Mouse (Mus musculus) stomach, embryonic 15.5 days (tissue): Measurements from ENCODE around the gene Camta1. TPM values are rescaled to one million over a fixed set of nuclear protein-coding genes. Genes with fewer than 3 reads are reported as not detected.

Experiments used
- ATAC-seq: fragments of 200-750 bp; cut with Nextera tagmentation; 2 replicates; pipeline ENCODE4 v1.8.0; 2017; ENCODE audit warnings: low read depth, moderate number of reproducible peaks, moderate TSS enrichment; ENCODE audit not compliant: insufficient read depth, low FRiP score
- H3K27ac ChIP-seq: fragments of 300-500 bp; sonication (generic); 2 replicates; pipeline ENCODE4 v1.5.1; 2015; ENCODE audit warnings: mild to moderate bottlenecking, inconsistent platforms
- H3K27me3 ChIP-seq: fragments of 300-500 bp; sonication (generic); replicated peaks from 2 replicates; pipeline ENCODE4 v1.6.1; 2015; ENCODE audit warnings: inconsistent platforms
- H3K36me3 ChIP-seq: fragments of 300-500 bp; sonication (generic); 2 replicates; pipeline ENCODE4 v1.6.1; 2015; ENCODE audit warnings: inconsistent platforms
- H3K4me1 ChIP-seq: fragments of 300-500 bp; sonication (generic); 2 replicates; pipeline ENCODE4 v1.6.1; 2015; ENCODE audit warnings: inconsistent platforms
- H3K4me2 ChIP-seq: fragments of 300-500 bp; sonication (generic); 2 replicates; pipeline ENCODE4 v1.6.1; 2015; ENCODE audit warnings: mild to moderate bottlenecking, inconsistent platforms
- H3K4me3 ChIP-seq: fragments of 300-500 bp; sonication (generic); replicated peaks from 2 replicates; pipeline ENCODE4 v1.5.1; 2015; ENCODE audit warnings: inconsistent platforms
- H3K9ac ChIP-seq: fragments of 300-500 bp; sonication (generic); 2 replicates; pipeline ENCODE4 v1.6.1; 2015; ENCODE audit warnings: inconsistent platforms
- H3K9me3 ChIP-seq: fragments of 300-500 bp; sonication (generic); 2 replicates; pipeline ENCODE4 v1.6.1; 2016; ENCODE audit warnings: inconsistent platforms
- WGBS: fragments of 180-500 bp; shearing (Covaris S2); methylation state at CpG from one replicate; pipeline ENCODE4 v1.1.7; 2015; 5-methylcytosine and 5-hydroxymethylcytosine counted together
- polyA plus RNA-seq: library from polyadenylated mRNA; unstranded; fragments of >200 nt; fragmentation: Nextera tagmentation; extraction: Ambion mirVana; gene quantifications from 2 replicates; pipeline ENCODE4 v1.2.1, GENCODE M21; 2015

Gene Camta1
- polyA plus RNA-seq, 1 experiment from 2014 or later = 63.7 TPM

GRCm38 (mm10) chr4:151238970-151239684 is 622.5 kb downstream of the Camta1 start:
- H3K9me3 ChIP-seq = no peaks in the 10 kb centered on the region
- no peak for ATAC-seq
- no peak overlapping the region for H3K4me3 ChIP-seq
- no peak overlapping the region for H3K4me2 ChIP-seq
- H3K9ac ChIP-seq = no peak overlapping the region
- H3K27ac ChIP-seq = no peak overlapping the region
- no peaks in the 10 kb centered on the region for H3K36me3 ChIP-seq
- WGBS = 81% methylated on average over 19 of the region's 19 CpGs
- no peaks in the 10 kb centered on the region for H3K27me3 ChIP-seq
- H3K4me1 ChIP-seq = no peaks in the 10 kb centered on the region

DNA sequence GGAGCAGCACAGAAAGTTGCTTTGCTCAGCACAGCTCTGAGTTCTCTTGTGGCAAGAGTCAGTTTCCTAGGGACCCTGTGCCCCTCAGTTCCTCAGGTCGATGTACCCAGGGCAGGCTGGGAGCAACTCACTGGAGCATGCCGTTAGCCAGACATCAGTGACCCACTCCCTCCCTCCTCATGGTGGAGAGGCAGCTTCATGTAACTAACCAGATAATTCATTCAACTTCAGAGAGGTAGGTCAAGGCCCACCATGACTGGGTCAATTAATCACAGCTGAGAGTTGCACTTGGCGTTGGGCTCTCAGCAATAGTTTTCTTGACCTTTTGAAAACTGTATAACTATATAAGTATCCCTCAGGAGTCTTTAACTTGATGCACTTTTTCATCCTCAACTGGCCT is 624.2 kb downstream of the Camta1 start:
- Histone ChIP-seq H3K27me3 (no peaks in the 10 kb centered on the region), H3K4me1 (no peaks in the 10 kb centered on the region), H3K9me3 (no peaks in the 10 kb centered on the region), H3K4me2 (no peak overlapping the region), H3K4me3 (no peak overlapping the region), H3K36me3 (no peaks in the 10 kb centered on the region), H3K27ac (no peak overlapping the region), H3K9ac (no peak overlapping the region)
- no peak for ATAC-seq
- WGBS = 48% methylated on average over 3 of the region's 3 CpGs

DNA sequence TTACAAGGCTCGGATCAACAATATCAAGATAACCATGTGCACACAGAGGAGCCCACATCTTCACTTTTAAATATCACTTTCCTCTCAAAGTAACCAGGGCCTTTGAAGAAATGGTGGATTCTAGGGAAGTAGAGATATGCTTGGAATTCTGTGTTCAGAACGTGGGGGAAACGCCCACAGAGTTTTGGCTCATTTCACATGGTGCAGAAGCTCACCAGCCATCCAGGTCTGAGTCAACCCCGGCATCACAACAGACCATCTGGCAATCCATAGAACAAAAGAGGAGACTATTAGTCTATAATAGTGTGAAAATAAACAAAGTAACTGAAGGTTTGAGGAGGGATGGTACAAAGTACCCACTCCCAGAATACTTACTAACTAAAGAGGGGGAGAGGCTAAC is 626.7 kb downstream of the Camta1 start:
- Histone ChIP-seq H3K4me1 (no peaks in the 10 kb centered on the region), H3K27me3 (no peaks in the 10 kb centered on the region), H3K27ac (no peak overlapping the region), H3K4me2 (no peak overlapping the region), H3K9me3 (no peaks in the 10 kb centered on the region), H3K4me3 (no peak overlapping the region), H3K36me3 (no peaks in the 10 kb centered on the region), H3K9ac (no peak overlapping the region)
- 70% methylated on average over 4 of the region's 4 CpGs for WGBS
- no peak for ATAC-seq

GRCm38 (mm10) chr4:151232028-151232427 is 629.6 kb downstream of the Camta1 start:
- no peak overlapping the region for H3K4me3 ChIP-seq
- no peaks in the 10 kb centered on the region for H3K27me3 ChIP-seq
- no peak for ATAC-seq
- H3K4me1 ChIP-seq = no peaks in the 10 kb centered on the region
- no peak overlapping the region for H3K4me2 ChIP-seq
- no peak overlapping the region for H3K9ac ChIP-seq
- no peaks in the 10 kb centered on the region for H3K36me3 ChIP-seq
- H3K9me3 ChIP-seq = no peaks in the 10 kb centered on the region
- WGBS = 79% methylated on average over 3 of the region's 3 CpGs
- no peak overlapping the region for H3K27ac ChIP-seq

GRCm38 (mm10) chr4:151229073-151229472 is 632.6 kb downstream of the Camta1 start:
- Histone ChIP-seq H3K9ac (no peak overlapping the region), H3K4me2 (no peak overlapping the region), H3K36me3 (no peaks in the 10 kb centered on the region), H3K27ac (no peak overlapping the region), H3K4me3 (no peak overlapping the region), H3K4me1 (no peaks in the 10 kb centered on the region), H3K9me3 (no peaks in the 10 kb centered on the region), H3K27me3 (no peaks in the 10 kb centered on the region)
- WGBS = 42% methylated on average over 6 of the region's 6 CpGs
- ATAC-seq = no peak; the same call in 1 of the 2 replicates

DNA sequence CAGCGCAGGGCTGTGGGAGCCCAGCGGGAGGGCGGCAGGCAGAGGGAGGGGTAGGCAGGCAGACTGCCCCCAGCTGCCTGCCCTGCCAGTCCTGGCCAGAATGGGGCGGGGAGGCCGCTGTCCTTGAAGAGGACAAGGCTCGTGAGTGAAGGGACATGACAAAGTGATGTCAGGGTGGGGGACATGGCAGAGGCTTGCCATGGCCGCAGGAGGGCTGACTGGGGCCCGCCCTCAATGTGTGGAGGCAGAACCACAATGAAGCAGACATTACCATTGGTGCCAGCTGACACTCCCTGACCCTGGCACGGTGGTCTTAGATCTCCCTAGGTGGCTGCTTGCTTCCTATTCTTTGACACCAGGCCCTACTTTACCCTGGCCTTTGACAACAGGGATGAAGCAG is 635.2 kb downstream of the Camta1 start:
- no peaks in the 10 kb centered on the region for H3K36me3 ChIP-seq
- no peaks in the 10 kb centered on the region for H3K9me3 ChIP-seq
- H3K27ac ChIP-seq = no peak overlapping the region
- no peak for ATAC-seq
- no peak overlapping the region for H3K9ac ChIP-seq
- WGBS = 37% methylated on average over 9 of the region's 9 CpGs
- H3K4me1 ChIP-seq = peaks cover 6% of the 10 kb centered on the region; the same call in 1 of the 2 replicates
- no peak overlapping the region for H3K4me2 ChIP-seq
- no peaks in the 10 kb centered on the region for H3K27me3 ChIP-seq
- H3K4me3 ChIP-seq = no peak overlapping the region

DNA sequence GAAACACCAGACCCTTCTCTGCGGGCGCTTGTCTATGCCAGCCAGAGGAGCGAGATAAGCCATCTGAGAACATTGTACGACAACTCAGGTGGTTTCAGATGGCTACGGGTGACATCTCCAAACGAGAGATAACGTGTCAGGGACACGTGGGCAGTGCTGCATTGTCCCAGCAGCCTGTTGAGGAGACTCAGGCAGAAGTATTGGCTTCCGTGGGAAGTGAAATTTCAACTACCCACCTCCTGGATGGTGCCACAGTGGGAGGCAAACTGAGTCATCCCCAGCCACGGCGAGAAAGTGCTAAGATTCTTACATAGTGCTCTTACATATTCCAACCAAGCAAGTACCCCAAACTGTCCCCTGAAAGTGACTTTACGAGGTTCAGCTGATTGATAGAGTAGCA is 637.7 kb downstream of the Camta1 start:
- H3K27me3 ChIP-seq = no peaks in the 10 kb centered on the region
- peaks cover 6% of the 10 kb centered on the region; the same call in 1 of the 2 replicates for H3K4me1 ChIP-seq
- no peak for ATAC-seq
- no peak overlapping the region for H3K27ac ChIP-seq
- no peak overlapping the region for H3K4me3 ChIP-seq
- no peak overlapping the region for H3K9ac ChIP-seq
- 65% methylated on average over 12 of the region's 12 CpGs for WGBS
- no peaks in the 10 kb centered on the region for H3K9me3 ChIP-seq
- H3K36me3 ChIP-seq = no peaks in the 10 kb centered on the region
- H3K4me2 ChIP-seq = no peak overlapping the region

GRCm38 (mm10) chr4:151223263-151223996 is 638.2 kb downstream of the Camta1 start:
- Histone ChIP-seq H3K4me2 (no peak overlapping the region), H3K27ac (no peak overlapping the region), H3K27me3 (no peaks in the 10 kb centered on the region), H3K9ac (no peak overlapping the region), H3K4me3 (no peak overlapping the region), H3K9me3 (no peaks in the 10 kb centered on the region), H3K36me3 (no peaks in the 10 kb centered on the region), H3K4me1 (peaks cover 6% of the 10 kb centered on the region; the same call in 1 of the 2 replicates)
- ATAC-seq = no peak; the same call in 1 of the 2 replicates
- 57% methylated on average over 13 of the region's 13 CpGs for WGBS

- H3K4me1 ChIP-seq = peaks cover 6% of the 10 kb centered on the region; the same call in 1 of the 2 replicates
- H3K36me3 ChIP-seq = no peaks in the 10 kb centered on the region
- no peaks in the 10 kb centered on the region for H3K9me3 ChIP-seq
- no peak overlapping the region for H3K9ac ChIP-seq
- no peaks in the 10 kb centered on the region for H3K27me3 ChIP-seq
- 28% methylated on average over 10 of the region's 10 CpGs for WGBS
- no peak overlapping the region for H3K27ac ChIP-seq
- no peak overlapping the region for H3K4me2 ChIP-seq
- ATAC-seq = no peak
- H3K4me3 ChIP-seq = no peak overlapping the region
Observed at GRCm38 (mm10) chr4:151222635-151223034, 639.0 kb downstream of the Camta1 start.

DNA sequence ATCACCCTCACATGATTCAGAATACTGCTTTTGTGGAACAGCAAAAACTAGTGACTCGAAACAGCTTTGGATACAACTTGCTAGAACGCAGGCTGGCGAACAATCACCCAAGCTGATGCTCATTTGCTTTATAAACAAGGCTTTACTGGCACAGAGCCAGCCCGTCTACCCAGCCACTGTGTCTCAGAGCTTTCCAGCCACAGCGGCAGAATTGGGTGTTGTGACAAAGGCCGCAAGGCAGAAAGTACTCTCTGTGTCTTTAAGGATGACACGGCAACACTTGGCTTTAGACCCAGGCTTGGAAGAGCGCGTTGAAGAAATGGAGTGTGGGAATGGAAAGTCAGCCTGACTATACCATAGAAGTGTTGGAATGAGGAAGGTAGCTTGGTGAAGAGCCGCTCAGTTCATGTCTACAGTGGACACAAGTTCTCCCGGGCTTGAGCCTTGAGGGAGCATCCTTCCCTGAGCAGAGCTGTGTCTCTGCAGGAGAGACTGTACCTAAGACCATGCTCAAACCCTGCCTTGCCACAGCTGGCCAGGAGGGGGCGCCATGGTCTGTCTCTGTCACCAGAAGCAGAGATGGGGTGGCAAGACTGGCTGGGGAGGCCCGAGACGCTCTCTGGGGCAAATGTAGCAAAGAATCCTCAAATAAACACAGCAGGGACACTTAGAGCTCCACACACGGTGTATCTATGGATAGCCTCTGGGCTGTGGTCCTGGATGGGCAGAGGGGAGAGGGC is 645.0 kb downstream of the Camta1 start:
- Histone ChIP-seq H3K9me3 (no peaks in the 10 kb centered on the region), H3K27me3 (no peaks in the 10 kb centered on the region), H3K4me3 (no peak overlapping the region), H3K36me3 (no peaks in the 10 kb centered on the region), H3K27ac (no peak overlapping the region), H3K9ac (no peak overlapping the region), H3K4me2 (no peak overlapping the region), H3K4me1 (peaks cover 5% of the 10 kb centered on the region; the same call in 1 of the 2 replicates)
- WGBS = 73% methylated on average over 15 of the region's 15 CpGs
- ATAC-seq = no peak

DNA sequence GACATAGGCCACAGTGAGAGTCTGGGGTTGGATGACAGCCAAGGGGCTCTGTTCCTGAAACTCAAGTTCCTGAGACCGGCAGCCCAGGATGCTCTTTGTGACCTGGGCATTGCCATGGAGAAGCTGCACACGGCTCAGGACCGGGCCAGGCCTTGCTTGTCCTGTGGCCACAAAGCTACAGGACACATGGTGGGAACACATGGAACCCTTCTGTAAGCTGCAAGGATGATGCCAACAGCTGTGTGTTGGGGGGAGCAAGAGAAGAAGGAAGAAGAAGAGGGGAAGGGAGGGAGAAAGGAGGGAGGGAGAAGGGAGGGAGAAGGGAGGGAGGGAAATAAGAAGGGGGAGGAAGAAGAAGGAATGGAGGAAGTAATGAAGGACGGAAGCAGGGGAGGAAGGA is 645.8 kb downstream of the Camta1 start:
- no peak for ATAC-seq
- H3K27me3 ChIP-seq = no peaks in the 10 kb centered on the region
- peaks cover 5% of the 10 kb centered on the region; the same call in 1 of the 2 replicates for H3K4me1 ChIP-seq
- 53% methylated on average over 4 of the region's 4 CpGs for WGBS
- H3K36me3 ChIP-seq = no peaks in the 10 kb centered on the region
- no peak overlapping the region for H3K4me2 ChIP-seq
- no peak overlapping the region for H3K27ac ChIP-seq
- no peaks in the 10 kb centered on the region for H3K9me3 ChIP-seq
- no peak overlapping the region for H3K9ac ChIP-seq
- no peak overlapping the region for H3K4me3 ChIP-seq

DNA sequence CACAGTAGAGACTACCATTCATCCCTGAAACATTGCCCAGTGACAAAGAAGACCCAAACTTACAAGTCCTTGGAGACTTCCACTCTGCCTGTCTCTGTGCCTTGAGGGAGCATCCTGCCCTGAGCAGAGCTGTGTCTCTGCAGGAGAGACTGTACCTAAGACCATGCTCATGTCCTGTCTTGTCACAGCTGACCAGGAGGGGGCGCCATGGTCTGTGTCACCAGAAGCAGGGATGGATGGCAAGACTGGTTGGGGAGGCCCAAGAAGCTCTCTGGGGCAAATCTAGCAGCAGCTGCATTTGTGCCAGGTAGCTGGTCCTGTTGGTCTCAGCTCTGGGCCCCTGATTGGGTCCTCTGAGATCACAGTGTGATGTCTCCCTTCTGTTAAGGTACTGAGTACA is 646.5 kb downstream of the Camta1 start:
- H3K4me2 ChIP-seq = no peak overlapping the region
- H3K27ac ChIP-seq = no peak overlapping the region
- peaks cover 5% of the 10 kb centered on the region; the same call in 1 of the 2 replicates for H3K4me1 ChIP-seq
- no peak for ATAC-seq
- no peaks in the 10 kb centered on the region for H3K9me3 ChIP-seq
- no peak overlapping the region for H3K9ac ChIP-seq
- H3K27me3 ChIP-seq = no peaks in the 10 kb centered on the region
- no peak overlapping the region for H3K4me3 ChIP-seq
- H3K36me3 ChIP-seq = no peaks in the 10 kb centered on the region
- WGBS = 35% methylated on average over 1 of the region's 1 CpGs
